Mouse (Mus musculus) hindbrain, embryonic 11.5 days (tissue): ENCODE measurements around the gene Gtf2f2. TPM values are rescaled to one million over a fixed set of nuclear protein-coding genes. Genes with fewer than 3 reads are reported as not detected.

ENCODE experiments used
- ATAC-seq: fragments of 200-750 bp; cut with Nextera tagmentation; 2 replicates; pipeline ENCODE4 v1.8.0; 2017; ENCODE audit warnings: mild to moderate bottlenecking, moderate TSS enrichment, moderate library complexity; ENCODE audit not compliant: low FRiP score
- DNase-seq: peaks from one replicate; pipeline ENCODE4 v3.0.0-alpha.2; 2015; ENCODE audit warnings: low spot score
- H3K27ac ChIP-seq: fragments of 300-500 bp; sonication (generic); 2 replicates; pipeline ENCODE4 v1.5.1; 2014; ENCODE audit warnings: mild to moderate bottlenecking, low read depth, low read length
- H3K27me3 ChIP-seq: fragments of 300-500 bp; sonication (generic); 2 replicates; pipeline ENCODE4 v1.6.1; 2014; ENCODE audit warnings: mild to moderate bottlenecking, low read length, moderate library complexity, mixed read lengths; ENCODE audit not compliant: control insufficient read depth, insufficient read depth
- H3K36me3 ChIP-seq: fragments of 300-500 bp; sonication (generic); 2 replicates; pipeline ENCODE4 v1.6.1; 2014; ENCODE audit warnings: mild to moderate bottlenecking, low read length, moderate library complexity, mixed read lengths; ENCODE audit not compliant: control insufficient read depth, insufficient read depth
- H3K4me1 ChIP-seq: fragments of 300-500 bp; sonication (generic); replicated peaks from 2 replicates; pipeline ENCODE4 v1.6.1; 2014; ENCODE audit warnings: low read length, mixed read lengths; ENCODE audit not compliant: control insufficient read depth, insufficient read depth
- H3K4me2 ChIP-seq: fragments of 300-500 bp; sonication (generic); replicated peaks from 2 replicates; pipeline ENCODE4 v1.6.1; 2014; ENCODE audit warnings: mild to moderate bottlenecking, low read depth, low read length
- H3K4me3 ChIP-seq: fragments of 300-500 bp; sonication (generic); 2 replicates; pipeline ENCODE4 v1.5.1; 2014; ENCODE audit warnings: low read depth, low read length
- H3K9ac ChIP-seq: fragments of 300-500 bp; sonication (generic); 2 replicates; pipeline ENCODE4 v1.6.1; 2014; ENCODE audit warnings: low read depth, low read length
- H3K9me3 ChIP-seq: fragments of 300-500 bp; sonication (generic); 2 replicates; pipeline ENCODE4 v1.6.1; 2016; ENCODE audit warnings: low read length; ENCODE audit not compliant: control insufficient read depth
- WGBS: fragments of 180-500 bp; shearing (Covaris S2); extraction: QIAGEN DNeasy Blood & Tissue Kit; methylation state at CpG from one replicate; pipeline ENCODE4 v1.1.7; 2014; 5-methylcytosine and 5-hydroxymethylcytosine counted together
- polyA plus RNA-seq: library from polyadenylated mRNA; unstranded; fragments of >200 nt; fragmentation: Nextera tagmentation; extraction: Ambion mirVana; gene quantifications from 2 replicates; pipeline ENCODE4 v1.2.1, GENCODE M21; 2014

The Gtf2f2 gene
- polyA plus RNA-seq, 1 experiment from 2014 or later: 52.1 TPM

- WGBS: 84% methylated on average over 2 of the region's 2 CpGs
Measured at GRCm38 (mm10) chr14:75859619-75860018, 151.0 kb downstream of the Gtf2f2 start.

GRCm38 (mm10) chr14:75858181-75858580 lies 152.5 kb downstream of the Gtf2f2 start:
- no peak for ATAC-seq
- H3K36me3 ChIP-seq: no peaks in the 10 kb centered on the region
- no peak for DNase-seq

More at GRCm38 (mm10) chr14:75859619-75860018, 151.0 kb downstream of the Gtf2f2 start:
- Histone ChIP-seq H3K27ac (no peak overlapping the region), H3K9me3 (no peaks in the 10 kb centered on the region), H3K9ac (no peak overlapping the region), H3K4me1 (no peaks in the 10 kb centered on the region; the same call in 1 of the 2 replicates), H3K36me3 (no peaks in the 10 kb centered on the region), H3K27me3 (no peaks in the 10 kb centered on the region), H3K4me3 (no peak overlapping the region), H3K4me2 (no peak overlapping the region)
- ATAC-seq (no peak), DNase-seq (no peak)

GRCm38 (mm10) chr14:75855263-75855992 lies 155.2 kb downstream of the Gtf2f2 start:
- Histone ChIP-seq H3K36me3 (no peaks in the 10 kb centered on the region), H3K27ac (no peak overlapping the region), H3K27me3 (no peaks in the 10 kb centered on the region), H3K4me1 (no peaks in the 10 kb centered on the region), H3K9ac (no peak overlapping the region), H3K9me3 (no peaks in the 10 kb centered on the region), H3K4me3 (no peak overlapping the region), H3K4me2 (no peak overlapping the region)
- WGBS: 65% methylated on average over 17 of the region's 17 CpGs
- DNase-seq (no peak), ATAC-seq (no peak)

More at GRCm38 (mm10) chr14:75858181-75858580, 152.5 kb downstream of the Gtf2f2 start:
- H3K9ac ChIP-seq: no peak overlapping the region
- H3K4me3 ChIP-seq: no peak overlapping the region
- no peaks in the 10 kb centered on the region for H3K4me1 ChIP-seq
- no peaks in the 10 kb centered on the region for H3K27me3 ChIP-seq
- H3K27ac ChIP-seq: no peak overlapping the region
- WGBS: 85% methylated on average over 2 of the region's 2 CpGs
- no peak overlapping the region for H3K4me2 ChIP-seq
- no peaks in the 10 kb centered on the region for H3K9me3 ChIP-seq

GRCm38 (mm10) chr14:75852016-75852415 lies 158.6 kb downstream of the Gtf2f2 start:
- H3K36me3 ChIP-seq: peaks cover 15% of the 10 kb centered on the region
- 97% methylated on average over 5 of the region's 5 CpGs for WGBS
- no peak for ATAC-seq

GRCm38 (mm10) chr14:75850819-75851218 lies 159.8 kb downstream of the Gtf2f2 start:
- no peaks in the 10 kb centered on the region for H3K9me3 ChIP-seq
- ATAC-seq: peak; percentile 74
- peaks cover 17% of the 10 kb centered on the region for H3K36me3 ChIP-seq
- H3K9ac ChIP-seq: no peak overlapping the region
- peaks cover 2% of the 10 kb centered on the region for H3K4me1 ChIP-seq
- peak; percentile 39 for DNase-seq
- no peak overlapping the region for H3K4me2 ChIP-seq
- H3K27me3 ChIP-seq: no peaks in the 10 kb centered on the region
- 40% methylated on average over 6 of the region's 6 CpGs for WGBS
- no peak overlapping the region for H3K27ac ChIP-seq
- H3K4me3 ChIP-seq: no peak overlapping the region

More at GRCm38 (mm10) chr14:75852016-75852415, 158.6 kb downstream of the Gtf2f2 start:
- no peak for DNase-seq
- Histone ChIP-seq H3K9ac (no peak overlapping the region), H3K4me3 (no peak overlapping the region), H3K27ac (no peak overlapping the region), H3K4me2 (no peak overlapping the region), H3K4me1 (no peaks in the 10 kb centered on the region), H3K9me3 (no peaks in the 10 kb centered on the region), H3K27me3 (no peaks in the 10 kb centered on the region)

GRCm38 (mm10) chr14:75849842-75850568 lies 160.7 kb downstream of the Gtf2f2 start:
- H3K27me3 ChIP-seq: no peaks in the 10 kb centered on the region
- H3K4me1 ChIP-seq: peaks cover 2% of the 10 kb centered on the region
- no peak for ATAC-seq
- no peak overlapping the region for H3K9ac ChIP-seq
- no peak for DNase-seq
- H3K9me3 ChIP-seq: no peaks in the 10 kb centered on the region
- no peak overlapping the region for H3K27ac ChIP-seq
- no peak overlapping the region for H3K4me3 ChIP-seq
- 92% methylated on average over 6 of the region's 6 CpGs for WGBS
- H3K36me3 ChIP-seq: peaks cover 17% of the 10 kb centered on the region
- H3K4me2 ChIP-seq: no peak overlapping the region

GRCm38 (mm10) chr14:75849236-75849635 lies 161.4 kb downstream of the Gtf2f2 start:
- Histone ChIP-seq H3K36me3 (peaks cover 17% of the 10 kb centered on the region), H3K4me1 (peaks cover 2% of the 10 kb centered on the region), H3K27ac (no peak overlapping the region), H3K4me3 (no peak overlapping the region), H3K4me2 (no peak overlapping the region), H3K27me3 (no peaks in the 10 kb centered on the region), H3K9ac (no peak overlapping the region), H3K9me3 (no peaks in the 10 kb centered on the region)
- 80% methylated on average over 5 of the region's 5 CpGs for WGBS
- DNase-seq (no peak), ATAC-seq (no peak)

- no peak overlapping the region for H3K4me2 ChIP-seq
- ATAC-seq (no peak), DNase-seq (no peak)
- H3K4me1 ChIP-seq: peaks cover 2% of the 10 kb centered on the region
- H3K4me3 ChIP-seq: no peak overlapping the region
- no peaks in the 10 kb centered on the region for H3K27me3 ChIP-seq
- H3K27ac ChIP-seq: no peak overlapping the region
- 90% methylated on average over 5 of the region's 5 CpGs for WGBS
- H3K9ac ChIP-seq: no peak overlapping the region
- H3K36me3 ChIP-seq: peaks cover 17% of the 10 kb centered on the region
- no peaks in the 10 kb centered on the region for H3K9me3 ChIP-seq
Measured at GRCm38 (mm10) chr14:75848482-75848881, 162.2 kb downstream of the Gtf2f2 start.
